Mouse (Mus musculus) midbrain, embryonic 11.5 days (tissue): ENCODE measurements around the gene Arhgap15. TPM values are rescaled to one million over a fixed set of nuclear protein-coding genes. Genes with fewer than 3 reads are reported as not detected.

Source experiments
- ATAC-seq: fragments of 200-750 bp; cut with Nextera tagmentation; 2 replicates; pipeline ENCODE4 v1.8.0; 2017; ENCODE audit warnings: moderate TSS enrichment, moderate library complexity; ENCODE audit not compliant: low FRiP score
- DNase-seq: peaks from one replicate; pipeline ENCODE4 v3.0.0; 2015; ENCODE audit warnings: low spot score; ENCODE audit errors: missing footprints
- H3K27ac ChIP-seq: fragments of 300-500 bp; sonication (generic); 2 replicates; pipeline ENCODE4 v1.5.1; 2014; ENCODE audit warnings: low read depth, low read length
- H3K27me3 ChIP-seq: fragments of 300-500 bp; sonication (generic); 2 replicates; pipeline ENCODE4 v1.6.1; 2014; ENCODE audit warnings: mild to moderate bottlenecking, low read length, moderate library complexity, mixed read lengths; ENCODE audit not compliant: control insufficient read depth, insufficient read depth
- H3K36me3 ChIP-seq: fragments of 300-500 bp; sonication (generic); 2 replicates; pipeline ENCODE4 v1.6.1; 2014; ENCODE audit warnings: mild to moderate bottlenecking, low read length, moderate library complexity, mixed read lengths; ENCODE audit not compliant: control insufficient read depth, insufficient read depth
- H3K4me1 ChIP-seq: fragments of 300-500 bp; sonication (generic); 2 replicates; pipeline ENCODE4 v1.6.1; 2014; ENCODE audit warnings: low read length; ENCODE audit not compliant: control insufficient read depth, insufficient read depth
- H3K4me2 ChIP-seq: fragments of 300-500 bp; sonication (generic); 2 replicates; pipeline ENCODE4 v1.6.1; 2014; ENCODE audit warnings: mild to moderate bottlenecking, moderate library complexity
- H3K4me3 ChIP-seq: fragments of 300-500 bp; sonication (generic); 2 replicates; pipeline ENCODE4 v1.5.1; 2014; ENCODE audit warnings: low read depth, low read length
- H3K9ac ChIP-seq: fragments of 300-500 bp; sonication (generic); 2 replicates; pipeline ENCODE4 v1.6.1; 2014; ENCODE audit warnings: low read length
- H3K9me3 ChIP-seq: fragments of 300-500 bp; sonication (generic); 2 replicates; pipeline ENCODE4 v1.6.1; 2016; ENCODE audit warnings: low read length; ENCODE audit not compliant: control insufficient read depth
- WGBS: fragments of 180-500 bp; shearing (Covaris S2); extraction: QIAGEN DNeasy Blood & Tissue Kit; methylation state at CpG from one replicate; pipeline ENCODE4 v1.1.7; 2014; 5-methylcytosine and 5-hydroxymethylcytosine counted together
- polyA plus RNA-seq: library from polyadenylated mRNA; unstranded; fragments of >200 nt; fragmentation: Nextera tagmentation; extraction: Ambion mirVana; gene quantifications from 2 replicates; pipeline ENCODE4 v1.2.1, GENCODE M21; 2014

Gene Arhgap15
- polyA plus RNA-seq, 1 experiment from 2014 or later: 0.52 TPM

GRCm38 (mm10) chr2:44098552-44098951, 349.9 kb downstream of the Arhgap15 start:
- H3K36me3 ChIP-seq: no peaks in the 10 kb centered on the region
- no peak overlapping the region for H3K4me3 ChIP-seq
- H3K9me3 ChIP-seq: no peaks in the 10 kb centered on the region
- H3K4me2 ChIP-seq: no peak overlapping the region
- ATAC-seq (no peak), DNase-seq (no peak)
- H3K9ac ChIP-seq: no peak overlapping the region
- H3K27ac ChIP-seq: no peak overlapping the region
- H3K4me1 ChIP-seq: no peaks in the 10 kb centered on the region
- no peaks in the 10 kb centered on the region for H3K27me3 ChIP-seq
- 93% methylated on average over 4 of the region's 4 CpGs for WGBS

DNA sequence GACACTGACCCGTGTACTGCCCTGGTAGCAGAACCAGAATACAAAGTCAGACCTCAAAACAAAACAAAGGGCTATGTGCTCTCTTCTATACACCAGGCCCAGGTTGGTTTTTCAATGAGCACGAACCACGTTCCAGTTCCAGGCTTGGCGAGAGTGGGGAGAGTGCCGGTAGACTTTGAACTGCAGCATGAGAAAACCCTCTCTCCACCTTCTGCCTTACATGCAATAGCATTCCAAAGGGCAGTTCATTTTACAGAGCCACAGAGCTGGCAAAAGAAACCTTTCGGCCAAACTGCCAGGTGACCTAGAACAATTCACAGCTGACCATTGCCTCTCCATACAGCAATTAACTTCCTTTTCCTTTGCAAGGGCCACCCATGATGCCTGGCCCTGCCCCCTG, 353.7 kb downstream of the Arhgap15 start:
- Histone ChIP-seq H3K9ac (no peak overlapping the region), H3K27me3 (no peaks in the 10 kb centered on the region), H3K36me3 (no peaks in the 10 kb centered on the region), H3K9me3 (no peaks in the 10 kb centered on the region), H3K4me3 (no peak overlapping the region), H3K4me1 (peaks cover 3% of the 10 kb centered on the region; the same call in 1 of the 2 replicates), H3K4me2 (no peak overlapping the region), H3K27ac (no peak overlapping the region)
- ATAC-seq: no peak
- no peak for DNase-seq
- WGBS: 89% methylated on average over 6 of the region's 6 CpGs

DNA sequence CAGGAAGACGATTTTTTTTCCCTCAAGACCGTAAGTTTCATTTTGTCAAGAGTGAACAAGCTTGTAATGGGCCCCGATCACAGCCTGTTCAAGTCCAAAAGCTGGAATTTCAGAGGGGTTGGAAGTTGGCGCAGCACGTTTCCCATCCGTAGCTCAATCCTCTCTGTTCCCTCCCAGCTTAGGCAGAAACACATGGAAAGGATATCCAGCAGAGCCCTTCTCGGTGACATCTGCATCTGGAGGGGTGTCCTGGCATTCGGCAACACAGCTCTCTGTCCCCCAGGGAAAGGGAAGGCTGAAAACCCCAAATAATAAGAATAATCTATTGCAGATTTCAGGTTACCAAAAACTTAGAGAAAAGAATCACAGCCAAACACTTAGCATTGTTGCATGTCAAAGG, 354.7 kb downstream of the Arhgap15 start:
- H3K27me3 ChIP-seq: no peaks in the 10 kb centered on the region
- H3K36me3 ChIP-seq: no peaks in the 10 kb centered on the region
- 81% methylated on average over 8 of the region's 8 CpGs for WGBS
- H3K9ac ChIP-seq: no peak overlapping the region
- peaks cover 3% of the 10 kb centered on the region; the same call in 1 of the 2 replicates for H3K4me1 ChIP-seq
- no peak overlapping the region for H3K4me2 ChIP-seq
- DNase-seq (no peak), ATAC-seq (no peak)
- H3K9me3 ChIP-seq: no peaks in the 10 kb centered on the region
- H3K27ac ChIP-seq: no peak overlapping the region
- no peak overlapping the region for H3K4me3 ChIP-seq

GRCm38 (mm10) chr2:44103742-44104141, 355.1 kb downstream of the Arhgap15 start:
- Histone ChIP-seq H3K4me2 (no peak overlapping the region), H3K36me3 (no peaks in the 10 kb centered on the region), H3K9ac (no peak overlapping the region), H3K27me3 (no peaks in the 10 kb centered on the region), H3K4me1 (peaks cover 3% of the 10 kb centered on the region; the same call in 1 of the 2 replicates), H3K9me3 (no peaks in the 10 kb centered on the region), H3K4me3 (no peak overlapping the region), H3K27ac (no peak overlapping the region)
- 84% methylated on average over 5 of the region's 5 CpGs for WGBS
- ATAC-seq (no peak), DNase-seq (peak; percentile 85)

- Histone ChIP-seq H3K4me2 (no peak overlapping the region), H3K36me3 (no peaks in the 10 kb centered on the region), H3K27me3 (no peaks in the 10 kb centered on the region), H3K9me3 (no peaks in the 10 kb centered on the region), H3K9ac (no peak overlapping the region), H3K27ac (peak overlapping the region; percentile 40; the same call in 1 of the 2 replicates), H3K4me1 (peaks cover 3% of the 10 kb centered on the region; the same call in 1 of the 2 replicates), H3K4me3 (no peak overlapping the region)
- 51% methylated on average over 22 of the region's 22 CpGs for WGBS
- ATAC-seq (peak; percentile 84), DNase-seq (peak; percentile 87)
Observed at GRCm38 (mm10) chr2:44104282-44105197, 355.9 kb downstream of the Arhgap15 start.

DNA sequence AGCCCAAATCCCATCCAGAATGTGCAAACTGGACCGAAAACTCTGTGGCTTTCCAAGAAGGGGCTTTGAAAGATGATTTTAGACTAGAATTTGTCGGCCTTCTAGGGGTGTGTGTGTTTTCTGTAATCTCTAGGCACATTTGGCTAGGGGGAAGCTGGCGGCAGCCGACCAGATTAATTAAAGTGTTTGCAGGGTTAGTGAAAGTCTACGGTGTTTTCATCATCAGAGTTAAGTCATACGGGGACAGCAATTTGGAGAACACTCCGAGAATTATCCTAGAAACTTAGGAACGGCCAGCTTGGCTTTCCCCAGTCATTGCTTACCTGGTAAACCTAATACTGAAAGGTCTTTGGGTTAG, 356.6 kb downstream of the Arhgap15 start:
- no peaks in the 10 kb centered on the region for H3K27me3 ChIP-seq
- DNase-seq (no peak), ATAC-seq (peak; percentile 14; the same call in 1 of the 2 replicates)
- no peaks in the 10 kb centered on the region for H3K9me3 ChIP-seq
- H3K9ac ChIP-seq: no peak overlapping the region
- no peak overlapping the region for H3K27ac ChIP-seq
- WGBS: 86% methylated on average over 8 of the region's 8 CpGs
- no peak overlapping the region for H3K4me3 ChIP-seq
- H3K4me2 ChIP-seq: no peak overlapping the region
- peaks cover 3% of the 10 kb centered on the region; the same call in 1 of the 2 replicates for H3K4me1 ChIP-seq
- H3K36me3 ChIP-seq: no peaks in the 10 kb centered on the region

GRCm38 (mm10) chr2:44106359-44106758, 357.7 kb downstream of the Arhgap15 start:
- WGBS: 84% methylated on average over 8 of the region's 8 CpGs
- Histone ChIP-seq H3K9ac (no peak overlapping the region), H3K9me3 (no peaks in the 10 kb centered on the region), H3K4me1 (peaks cover 3% of the 10 kb centered on the region; the same call in 1 of the 2 replicates), H3K4me2 (no peak overlapping the region), H3K4me3 (no peak overlapping the region), H3K36me3 (no peaks in the 10 kb centered on the region), H3K27ac (no peak overlapping the region), H3K27me3 (no peaks in the 10 kb centered on the region)
- ATAC-seq: no peak
- no peak for DNase-seq

- no peak for DNase-seq
- H3K9ac ChIP-seq: no peak overlapping the region
- ATAC-seq: no peak
- H3K36me3 ChIP-seq: no peaks in the 10 kb centered on the region
- no peak overlapping the region for H3K4me2 ChIP-seq
- WGBS: 87% methylated on average over 3 of the region's 3 CpGs
- no peak overlapping the region for H3K4me3 ChIP-seq
- no peaks in the 10 kb centered on the region for H3K9me3 ChIP-seq
- H3K27ac ChIP-seq: no peak overlapping the region
- no peaks in the 10 kb centered on the region for H3K4me1 ChIP-seq
- no peaks in the 10 kb centered on the region for H3K27me3 ChIP-seq
Observed at GRCm38 (mm10) chr2:44111276-44111675, 362.7 kb downstream of the Arhgap15 start.

DNA sequence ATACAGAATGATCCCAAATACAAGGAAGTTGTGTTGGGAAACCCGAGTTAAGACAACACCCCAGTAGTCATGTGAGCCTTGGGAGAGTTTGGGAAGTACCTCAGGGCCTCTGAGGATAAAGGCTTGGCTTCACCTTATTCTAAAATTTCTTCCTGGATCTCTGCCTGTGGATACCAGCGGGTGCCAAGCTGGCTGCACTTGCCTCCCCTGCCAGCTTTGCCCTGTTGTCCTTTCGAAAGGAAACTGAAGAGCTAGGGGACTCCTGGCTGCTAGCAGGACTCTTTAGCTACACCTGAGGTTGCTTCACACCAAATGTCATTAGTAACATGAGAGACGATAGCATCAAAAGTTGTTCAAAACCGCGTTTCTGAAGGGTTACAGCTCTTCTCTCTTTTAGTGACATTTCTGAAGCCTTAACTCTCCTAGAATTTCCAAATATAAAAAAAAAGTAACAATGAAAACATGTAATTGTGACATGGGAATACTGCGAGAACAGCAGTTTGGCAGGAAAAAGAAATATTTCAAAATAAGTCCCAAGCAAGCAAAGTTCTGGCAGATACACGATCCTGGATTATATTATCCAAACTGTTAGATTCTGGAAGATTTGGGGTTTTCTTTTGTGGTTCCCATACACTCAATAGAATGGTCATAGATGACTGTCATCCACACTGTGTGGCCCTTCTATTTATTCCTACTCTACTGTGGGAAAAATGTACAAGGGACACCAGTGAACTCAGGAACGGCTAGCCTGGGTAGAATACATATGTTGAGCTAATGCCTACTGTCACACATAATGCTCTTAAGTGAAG, 364.6 kb downstream of the Arhgap15 start:
- H3K4me2 ChIP-seq: no peak overlapping the region
- WGBS: 80% methylated on average over 9 of the region's 9 CpGs
- no peaks in the 10 kb centered on the region for H3K4me1 ChIP-seq
- H3K4me3 ChIP-seq: no peak overlapping the region
- DNase-seq (no peak), ATAC-seq (no peak)
- no peaks in the 10 kb centered on the region for H3K27me3 ChIP-seq
- H3K36me3 ChIP-seq: no peaks in the 10 kb centered on the region
- H3K27ac ChIP-seq: no peak overlapping the region
- no peak overlapping the region for H3K9ac ChIP-seq
- H3K9me3 ChIP-seq: no peaks in the 10 kb centered on the region
